Mouse (Mus musculus): Measurements from ENCODE around the gene Diras1. TPM values are rescaled to one million over a fixed set of nuclear protein-coding genes. Genes with fewer than 3 reads are reported as not detected.
"Not testable (repeated sequence)": the region's sequence is repeated elsewhere in the genome, so short reads cannot be mapped to it uniquely, and the experiment has no call there.

Gene Diras1
- polyA plus RNA-seq, 1 experiment = not detected

- Histone ChIP-seq H3K4me1 (ENCODE audit: control insufficient read depth, insufficient read depth, low read length) (no peaks in the 10 kb centered on the region; the same call in 1 of the 2 replicates), H3K27ac (ENCODE audit: insufficient read depth, low read length) (no peak overlapping the region), H3K4me3 (ENCODE audit: insufficient read depth, low read length) (no peak overlapping the region)
- TF ChIP-seq POLR2A (IDR thresholded peaks at IDR 0.05; ENCODE audit: low read depth, low read length) (no peak), CTCF (IDR thresholded peaks at IDR 0.05; ENCODE audit: borderline replicate concordance, insufficient read depth, low read length) (no peak)
These were observed 32.1 kb upstream of the Diras1 start for GRCm38 (mm10) chr10:81057406-81058130.

- H3K4me1 ChIP-seq (ENCODE audit: control insufficient read depth, insufficient read depth, low read length) = not testable (repeated sequence)
These were observed 30.4 kb upstream of the Diras1 start for GRCm38 (mm10) chr10:81055802-81056340.

GRCm38 (mm10) chr10:81055169-81055568 is 29.7 kb upstream of the Diras1 start:
- Histone ChIP-seq H3K27ac (ENCODE audit: insufficient read depth, low read length) (no peak overlapping the region), H3K4me3 (ENCODE audit: insufficient read depth, low read length) (no peak overlapping the region), H3K4me1 (ENCODE audit: control insufficient read depth, insufficient read depth, low read length) (no peaks in the 10 kb centered on the region; the same call in 1 of the 2 replicates)
- no peak for TF ChIP-seq CTCF (IDR thresholded peaks at IDR 0.05; ENCODE audit: borderline replicate concordance, insufficient read depth, low read length)

More at GRCm38 (mm10) chr10:81055802-81056340, 30.4 kb upstream of the Diras1 start:
- not testable (repeated sequence) for H3K4me3 ChIP-seq (ENCODE audit: insufficient read depth, low read length); H3K27ac ChIP-seq (ENCODE audit: insufficient read depth, low read length)

- Histone ChIP-seq H3K27ac (ENCODE audit: insufficient read depth, low read length) (no peak overlapping the region), H3K4me3 (ENCODE audit: insufficient read depth, low read length) (no peak overlapping the region), H3K4me1 (ENCODE audit: control insufficient read depth, insufficient read depth, low read length) (no peaks in the 10 kb centered on the region)
- TF ChIP-seq POLR2A (IDR thresholded peaks at IDR 0.05; ENCODE audit: low read depth, low read length) (no peak), CTCF (IDR thresholded peaks at IDR 0.05; ENCODE audit: borderline replicate concordance, insufficient read depth, low read length) (no peak)
These were observed 27.1 kb upstream of the Diras1 start for GRCm38 (mm10) chr10:81052577-81052976.

GRCm38 (mm10) chr10:81051133-81051532 is 25.7 kb upstream of the Diras1 start:
- H3K27ac ChIP-seq (ENCODE audit: insufficient read depth, low read length) = no peak overlapping the region

GRCm38 (mm10) chr10:81050645-81051044 is 25.2 kb upstream of the Diras1 start:
- H3K4me3 ChIP-seq (ENCODE audit: insufficient read depth, low read length) = no peak overlapping the region
- TF ChIP-seq POLR2A (IDR thresholded peaks at IDR 0.05; ENCODE audit: low read depth, low read length) = no peak
- 0 out of 2 replicates have a peak, but pooled peaks have one; percentile 5 for TF ChIP-seq CTCF (IDR thresholded peaks at IDR 0.05; ENCODE audit: borderline replicate concordance, insufficient read depth, low read length)
- no peaks in the 10 kb centered on the region for H3K4me1 ChIP-seq (ENCODE audit: control insufficient read depth, insufficient read depth, low read length)
- no peak overlapping the region for H3K27ac ChIP-seq (ENCODE audit: insufficient read depth, low read length)

More at GRCm38 (mm10) chr10:81051133-81051532, 25.7 kb upstream of the Diras1 start:
- no peaks in the 10 kb centered on the region for H3K4me1 ChIP-seq (ENCODE audit: control insufficient read depth, insufficient read depth, low read length)
- TF ChIP-seq CTCF (IDR thresholded peaks at IDR 0.05; ENCODE audit: borderline replicate concordance, insufficient read depth, low read length) = no peak
- TF ChIP-seq POLR2A (IDR thresholded peaks at IDR 0.05; ENCODE audit: low read depth, low read length) = no peak
- H3K4me3 ChIP-seq (ENCODE audit: insufficient read depth, low read length) = no peak overlapping the region

GRCm38 (mm10) chr10:81045246-81045645 is 19.8 kb upstream of the Diras1 start:
- not testable (repeated sequence) for H3K4me3 ChIP-seq (ENCODE audit: insufficient read depth, low read length); H3K4me1 ChIP-seq (ENCODE audit: control insufficient read depth, insufficient read depth, low read length); H3K27ac ChIP-seq (ENCODE audit: insufficient read depth, low read length)

- Histone ChIP-seq H3K27ac (ENCODE audit: insufficient read depth, low read length) (no peak overlapping the region), H3K4me1 (ENCODE audit: control insufficient read depth, insufficient read depth, low read length) (no peaks in the 10 kb centered on the region), H3K4me3 (ENCODE audit: insufficient read depth, low read length) (no peak overlapping the region)
- TF ChIP-seq POLR2A (IDR thresholded peaks at IDR 0.05; ENCODE audit: low read depth, low read length) = no peak
- TF ChIP-seq CTCF (IDR thresholded peaks at IDR 0.05; ENCODE audit: borderline replicate concordance, insufficient read depth, low read length) = peak; percentile 75
These were observed 16.2 kb upstream of the Diras1 start for GRCm38 (mm10) chr10:81041458-81042175.

GRCm38 (mm10) chr10:81036988-81037580 is 11.6 kb upstream of the Diras1 start, which contains the start of gene Slc39a3:
Gene Slc39a3, minus strand, starts transcription at chr10:81037426.
- no peak for TF ChIP-seq CTCF (IDR thresholded peaks at IDR 0.05; ENCODE audit: borderline replicate concordance, insufficient read depth, low read length)
- peak; percentile 56; the same call in 1 of the 2 replicates for TF ChIP-seq POLR2A (IDR thresholded peaks at IDR 0.05; ENCODE audit: low read depth, low read length)
- Histone ChIP-seq H3K4me1 (ENCODE audit: control insufficient read depth, insufficient read depth, low read length) (no peaks in the 10 kb centered on the region), H3K4me3 (ENCODE audit: insufficient read depth, low read length) (peak within 1 kb of the TSS; percentile 80), H3K27ac (ENCODE audit: insufficient read depth, low read length) (no peak within 1 kb of the TSS)

- no peak for TF ChIP-seq POLR2A (IDR thresholded peaks at IDR 0.05; ENCODE audit: low read depth, low read length)
- no peak for TF ChIP-seq CTCF (IDR thresholded peaks at IDR 0.05; ENCODE audit: borderline replicate concordance, insufficient read depth, low read length)
- H3K4me3 ChIP-seq (ENCODE audit: insufficient read depth, low read length) = no peak overlapping the region
- no peak overlapping the region for H3K27ac ChIP-seq (ENCODE audit: insufficient read depth, low read length)
- no peaks in the 10 kb centered on the region for H3K4me1 ChIP-seq (ENCODE audit: control insufficient read depth, insufficient read depth, low read length)
These were observed 10.8 kb upstream of the Diras1 start for GRCm38 (mm10) chr10:81036251-81036650.
